Mouse (Mus musculus) kidney, postnatal 0 days (tissue): Measurements from ENCODE around the gene Apex1. TPM values are rescaled to one million over a fixed set of nuclear protein-coding genes. Genes with fewer than 3 reads are reported as not detected.
"Not testable (repeated sequence)": the region's sequence is repeated elsewhere in the genome, so short reads cannot be mapped to it uniquely, and the experiment has no call there.

Experiments used
- ATAC-seq: fragments of 200-750 bp; cut with Nextera tagmentation; replicated peaks from 2 replicates; pipeline ENCODE4 v1.8.0; 2017; ENCODE audit warnings: low read depth, moderate number of reproducible peaks, moderate TSS enrichment, moderate library complexity; ENCODE audit not compliant: low FRiP score
- DNase-seq: peaks from one replicate; pipeline ENCODE4 v3.0.0-alpha.2; 2016; ENCODE audit warnings: low spot score
- H3K27ac ChIP-seq: fragments of 300-500 bp; sonication (generic); 2 replicates; pipeline ENCODE4 v1.5.1; 2014; ENCODE audit warnings: mild to moderate bottlenecking
- H3K27me3 ChIP-seq: fragments of 300-500 bp; sonication (generic); 2 replicates; pipeline ENCODE4 v1.6.1; 2014; ENCODE audit warnings: low read length, mixed read lengths; ENCODE audit not compliant: insufficient read depth
- H3K36me3 ChIP-seq: fragments of 300-500 bp; sonication (generic); 2 replicates; pipeline ENCODE4 v1.6.1; 2014; ENCODE audit warnings: low read length, mixed read lengths; ENCODE audit not compliant: insufficient read depth
- H3K4me1 ChIP-seq: fragments of 300-500 bp; sonication (generic); replicated peaks from 2 replicates; pipeline ENCODE4 v1.6.1; 2014; ENCODE audit warnings: antibody characterized with exemption, low read length, mixed read lengths; ENCODE audit not compliant: insufficient read depth
- H3K4me2 ChIP-seq: fragments of 300-500 bp; sonication (generic); 2 replicates; pipeline ENCODE4 v1.6.1; 2014; ENCODE audit warnings: mild to moderate bottlenecking, low read length, moderate library complexity, mixed read lengths
- H3K4me3 ChIP-seq: fragments of 300-500 bp; sonication (generic); replicated peaks from 2 replicates; pipeline ENCODE4 v1.5.1; 2014; ENCODE audit warnings: low read depth, low read length
- H3K9ac ChIP-seq: fragments of 300-500 bp; sonication (generic); 2 replicates; pipeline ENCODE4 v1.6.1; 2014; ENCODE audit warnings: low read depth, low read length
- H3K9me3 ChIP-seq: fragments of 300-500 bp; sonication (generic); replicated peaks from 2 replicates; pipeline ENCODE4 v1.6.1; 2016; ENCODE audit warnings: low read length, inconsistent platforms, mixed read lengths
- CTCF ChIP-seq: IDR thresholded peaks from 2 replicates; pipeline ENCODE4 v1.5.1; 2016; ENCODE audit warnings: antibody characterized with exemption, low read depth, mild to moderate bottlenecking, moderate library complexity
- WGBS: fragments of 180-500 bp; shearing (Covaris S2); extraction: QIAGEN DNeasy Blood & Tissue Kit; methylation state at CpG from one replicate; pipeline ENCODE4 v1.1.7; 2014; 5-methylcytosine and 5-hydroxymethylcytosine counted together
- polyA plus RNA-seq: library from polyadenylated mRNA; unstranded; fragments of >200 nt; fragmentation: Nextera tagmentation; extraction: Ambion mirVana; gene quantifications from 2 replicates; pipeline ENCODE4 v1.2.1, GENCODE M21; 2015

Gene Apex1
- polyA plus RNA-seq, 1 experiment from 2014 or later = 212 TPM

- ATAC-seq (no peak), DNase-seq (no peak)
- H3K36me3 ChIP-seq = no peaks in the 10 kb centered on the region
- WGBS = 24% methylated on average over 1 of the region's 1 CpGs
- no peak for TF ChIP-seq CTCF
- H3K27ac ChIP-seq = no peak overlapping the region
- H3K9me3 ChIP-seq = no peaks in the 10 kb centered on the region
- H3K4me1 ChIP-seq = no peaks in the 10 kb centered on the region
- no peak overlapping the region for H3K4me2 ChIP-seq
- H3K27me3 ChIP-seq = no peaks in the 10 kb centered on the region
- no peak overlapping the region for H3K9ac ChIP-seq
- no peak overlapping the region for H3K4me3 ChIP-seq
Observed at GRCm38 (mm10) chr14:50969041-50969440, 44.3 kb downstream of the Apex1 start.

GRCm38 (mm10) chr14:50969558-50970544 lies 45.1 kb downstream of the Apex1 start:
- DNase-seq (no peak), ATAC-seq (no peak)
- 45% methylated on average over 12 of the region's 12 CpGs for WGBS
- TF ChIP-seq CTCF = no peak
- no peaks in the 10 kb centered on the region for H3K9me3 ChIP-seq
- H3K9ac ChIP-seq = no peak overlapping the region
- H3K36me3 ChIP-seq = no peaks in the 10 kb centered on the region
- H3K4me3 ChIP-seq = no peak overlapping the region
- H3K27me3 ChIP-seq = no peaks in the 10 kb centered on the region
- no peak overlapping the region for H3K27ac ChIP-seq
- no peak overlapping the region for H3K4me2 ChIP-seq
- no peaks in the 10 kb centered on the region for H3K4me1 ChIP-seq

- Histone ChIP-seq H3K27ac (no peak overlapping the region), H3K27me3 (no peaks in the 10 kb centered on the region), H3K9ac (no peak overlapping the region), H3K4me2 (no peak overlapping the region), H3K9me3 (no peaks in the 10 kb centered on the region), H3K4me3 (no peak overlapping the region), H3K4me1 (no peaks in the 10 kb centered on the region), H3K36me3 (no peaks in the 10 kb centered on the region)
- 38% methylated on average over 1 of the region's 1 CpGs for WGBS
- no peak for TF ChIP-seq CTCF
- no peak for DNase-seq
- ATAC-seq = no peak
Observed at GRCm38 (mm10) chr14:50970822-50971221, 46.1 kb downstream of the Apex1 start.

- not testable (repeated sequence) for H3K9ac ChIP-seq, H3K4me2 ChIP-seq, H3K4me3 ChIP-seq, ATAC-seq, DNase-seq, H3K36me3 ChIP-seq, H3K27me3 ChIP-seq, H3K27ac ChIP-seq, H3K9me3 ChIP-seq, H3K4me1 ChIP-seq
- 92% methylated on average over 4 of the region's 5 CpGs for WGBS
Observed at GRCm38 (mm10) chr14:50973054-50973453, 48.3 kb downstream of the Apex1 start.

- TF ChIP-seq CTCF = no peak
- H3K4me3 ChIP-seq = no peak overlapping the region
- H3K9me3 ChIP-seq = no peaks in the 10 kb centered on the region
- H3K4me1 ChIP-seq = peaks cover 4% of the 10 kb centered on the region; the same call in 1 of the 2 replicates
- 38% methylated on average over 4 of the region's 4 CpGs for WGBS
- no peaks in the 10 kb centered on the region for H3K36me3 ChIP-seq
- no peak overlapping the region for H3K9ac ChIP-seq
- peak overlapping the region; percentile 20; the same call in 1 of the 2 replicates for H3K27ac ChIP-seq
- ATAC-seq = 0 out of 2 replicates have a peak, but pooled peaks have one; percentile 37
- H3K27me3 ChIP-seq = no peaks in the 10 kb centered on the region
- no peak overlapping the region for H3K4me2 ChIP-seq
- peak; percentile 27 for DNase-seq
Observed at GRCm38 (mm10) chr14:50973700-50974099, 48.9 kb downstream of the Apex1 start.

GRCm38 (mm10) chr14:50975001-50975400 lies 50.2 kb downstream of the Apex1 start:
- Histone ChIP-seq H3K4me1 (peaks cover 4% of the 10 kb centered on the region; the same call in 1 of the 2 replicates), H3K27ac (no peak overlapping the region), H3K4me3 (no peak overlapping the region), H3K27me3 (no peaks in the 10 kb centered on the region), H3K9me3 (no peaks in the 10 kb centered on the region), H3K4me2 (no peak overlapping the region), H3K9ac (no peak overlapping the region), H3K36me3 (no peaks in the 10 kb centered on the region)
- 68% methylated on average over 5 of the region's 5 CpGs for WGBS
- ATAC-seq = no peak
- no peak for DNase-seq
- no peak for TF ChIP-seq CTCF
